Mouse (Mus musculus): ENCODE data around the gene Vwa5b1. TPM values are rescaled to one million over a fixed set of nuclear protein-coding genes. Genes with fewer than 3 reads are reported as not detected.

Gene Vwa5b1
- polyA plus RNA-seq, 1 experiment from 2014 or later: 0.79 TPM

GRCm38 (mm10) chr4:138555531-138555930 is 80.2 kb downstream of the Vwa5b1 start:
- Histone ChIP-seq H3K36me3 (ENCODE audit: control insufficient read depth, insufficient read depth) (no peaks in the 10 kb centered on the region), H3K27ac (ENCODE audit: low read length) (no peak overlapping the region), H3K4me2 (ENCODE audit: low read length) (peak overlapping the region; percentile 55), H3K9ac (replicated peaks; ENCODE audit: low read depth, low read length) (peak overlapping the region; percentile 45), H3K9me3 (ENCODE audit: control insufficient read depth, low read length) (no peaks in the 10 kb centered on the region), H3K4me3 (replicated peaks; ENCODE audit: low read length) (peak overlapping the region; percentile 31), H3K27me3 (replicated peaks; ENCODE audit: control insufficient read depth, insufficient read depth, low read length) (peaks cover 14% of the 10 kb centered on the region), H3K4me1 (replicated peaks; ENCODE audit: control insufficient read depth, insufficient read depth, low read length) (peaks cover 30% of the 10 kb centered on the region)
- peak; percentile 62 for ATAC-seq
- WGBS: under 1% methylated on average over 19 of the region's 19 CpGs

GRCm38 (mm10) chr4:138554934-138555333 is 80.8 kb downstream of the Vwa5b1 start:
- peaks cover 14% of the 10 kb centered on the region for H3K27me3 ChIP-seq (replicated peaks; ENCODE audit: control insufficient read depth, insufficient read depth, low read length)
- under 1% methylated on average over 14 of the region's 14 CpGs for WGBS
- peak overlapping the region; percentile 55 for H3K4me2 ChIP-seq (ENCODE audit: low read length)
- H3K27ac ChIP-seq (ENCODE audit: low read length): no peak overlapping the region
- no peak overlapping the region for H3K9ac ChIP-seq (replicated peaks; ENCODE audit: low read depth, low read length)
- H3K36me3 ChIP-seq (ENCODE audit: control insufficient read depth, insufficient read depth): no peaks in the 10 kb centered on the region
- ATAC-seq: 0 out of 2 replicates have a peak, but pooled peaks have one; percentile 21
- H3K9me3 ChIP-seq (ENCODE audit: control insufficient read depth, low read length): no peaks in the 10 kb centered on the region
- peaks cover 30% of the 10 kb centered on the region for H3K4me1 ChIP-seq (replicated peaks; ENCODE audit: control insufficient read depth, insufficient read depth, low read length)
- H3K4me3 ChIP-seq (replicated peaks; ENCODE audit: low read length): no peak overlapping the region; the same call in 1 of the 2 replicates

- 2% methylated on average over 3 of the region's 3 CpGs for WGBS
- Histone ChIP-seq H3K27ac (ENCODE audit: low read length) (no peak overlapping the region), H3K36me3 (ENCODE audit: control insufficient read depth, insufficient read depth) (no peaks in the 10 kb centered on the region), H3K4me3 (replicated peaks; ENCODE audit: low read length) (no peak overlapping the region), H3K9me3 (ENCODE audit: control insufficient read depth, low read length) (no peaks in the 10 kb centered on the region), H3K4me1 (replicated peaks; ENCODE audit: control insufficient read depth, insufficient read depth, low read length) (peaks cover 30% of the 10 kb centered on the region), H3K4me2 (ENCODE audit: low read length) (no peak overlapping the region), H3K27me3 (replicated peaks; ENCODE audit: control insufficient read depth, insufficient read depth, low read length) (peaks cover 14% of the 10 kb centered on the region), H3K9ac (replicated peaks; ENCODE audit: low read depth, low read length) (no peak overlapping the region)
- ATAC-seq: no peak
Measured at GRCm38 (mm10) chr4:138554302-138554701, 81.4 kb downstream of the Vwa5b1 start.

- Histone ChIP-seq H3K27me3 (replicated peaks; ENCODE audit: control insufficient read depth, insufficient read depth, low read length) (peaks cover 14% of the 10 kb centered on the region), H3K4me2 (ENCODE audit: low read length) (no peak overlapping the region), H3K4me1 (replicated peaks; ENCODE audit: control insufficient read depth, insufficient read depth, low read length) (peaks cover 30% of the 10 kb centered on the region), H3K4me3 (replicated peaks; ENCODE audit: low read length) (no peak overlapping the region), H3K27ac (ENCODE audit: low read length) (0 out of 2 replicates have a peak overlapping the region, but pooled peaks have one; percentile 10), H3K36me3 (ENCODE audit: control insufficient read depth, insufficient read depth) (no peaks in the 10 kb centered on the region), H3K9ac (replicated peaks; ENCODE audit: low read depth, low read length) (no peak overlapping the region), H3K9me3 (ENCODE audit: control insufficient read depth, low read length) (no peaks in the 10 kb centered on the region)
- ATAC-seq: peak; percentile 37
- WGBS: 53% methylated on average over 8 of the region's 8 CpGs
Measured at GRCm38 (mm10) chr4:138553516-138553933, 82.2 kb downstream of the Vwa5b1 start.

GRCm38 (mm10) chr4:138553116-138553515 is 82.6 kb downstream of the Vwa5b1 start:
- 25% methylated on average over 1 of the region's 1 CpGs for WGBS

GRCm38 (mm10) chr4:138551601-138552000 is 84.1 kb downstream of the Vwa5b1 start:
- Histone ChIP-seq H3K36me3 (ENCODE audit: control insufficient read depth, insufficient read depth) (no peaks in the 10 kb centered on the region), H3K4me2 (ENCODE audit: low read length) (no peak overlapping the region), H3K4me3 (replicated peaks; ENCODE audit: low read length) (no peak overlapping the region), H3K27ac (ENCODE audit: low read length) (no peak overlapping the region), H3K4me1 (replicated peaks; ENCODE audit: control insufficient read depth, insufficient read depth, low read length) (peaks cover 39% of the 10 kb centered on the region), H3K9ac (replicated peaks; ENCODE audit: low read depth, low read length) (no peak overlapping the region), H3K9me3 (ENCODE audit: control insufficient read depth, low read length) (no peaks in the 10 kb centered on the region), H3K27me3 (replicated peaks; ENCODE audit: control insufficient read depth, insufficient read depth, low read length) (peaks cover 8% of the 10 kb centered on the region)
- 88% methylated on average over 5 of the region's 5 CpGs for WGBS
- ATAC-seq: no peak

More at GRCm38 (mm10) chr4:138553116-138553515, 82.6 kb downstream of the Vwa5b1 start:
- peak; percentile 68 for ATAC-seq
- H3K4me1 ChIP-seq (replicated peaks; ENCODE audit: control insufficient read depth, insufficient read depth, low read length): peaks cover 34% of the 10 kb centered on the region
- H3K36me3 ChIP-seq (ENCODE audit: control insufficient read depth, insufficient read depth): no peaks in the 10 kb centered on the region
- no peak overlapping the region for H3K4me3 ChIP-seq (replicated peaks; ENCODE audit: low read length)
- H3K4me2 ChIP-seq (ENCODE audit: low read length): no peak overlapping the region
- H3K27me3 ChIP-seq (replicated peaks; ENCODE audit: control insufficient read depth, insufficient read depth, low read length): peaks cover 14% of the 10 kb centered on the region
- no peaks in the 10 kb centered on the region for H3K9me3 ChIP-seq (ENCODE audit: control insufficient read depth, low read length)
- no peak overlapping the region for H3K9ac ChIP-seq (replicated peaks; ENCODE audit: low read depth, low read length)
- 0 out of 2 replicates have a peak overlapping the region, but pooled peaks have one; percentile 10 for H3K27ac ChIP-seq (ENCODE audit: low read length)

GRCm38 (mm10) chr4:138550557-138550956 is 85.1 kb downstream of the Vwa5b1 start:
- Histone ChIP-seq H3K27ac (ENCODE audit: low read length) (no peak overlapping the region), H3K9me3 (ENCODE audit: control insufficient read depth, low read length) (no peaks in the 10 kb centered on the region), H3K4me1 (replicated peaks; ENCODE audit: control insufficient read depth, insufficient read depth, low read length) (peaks cover 35% of the 10 kb centered on the region), H3K4me2 (ENCODE audit: low read length) (no peak overlapping the region), H3K27me3 (replicated peaks; ENCODE audit: control insufficient read depth, insufficient read depth, low read length) (0 out of 2 replicates have a peak, but pooled peaks cover 2% of the 10 kb centered on the region), H3K4me3 (replicated peaks; ENCODE audit: low read length) (no peak overlapping the region), H3K9ac (replicated peaks; ENCODE audit: low read depth, low read length) (no peak overlapping the region), H3K36me3 (ENCODE audit: control insufficient read depth, insufficient read depth) (no peaks in the 10 kb centered on the region)
- no peak for ATAC-seq
- WGBS: 68% methylated on average over 5 of the region's 5 CpGs

GRCm38 (mm10) chr4:138548960-138549359 is 86.7 kb downstream of the Vwa5b1 start:
- Histone ChIP-seq H3K4me1 (replicated peaks; ENCODE audit: control insufficient read depth, insufficient read depth, low read length) (peaks cover 19% of the 10 kb centered on the region), H3K27ac (ENCODE audit: low read length) (no peak overlapping the region), H3K4me2 (ENCODE audit: low read length) (no peak overlapping the region), H3K27me3 (replicated peaks; ENCODE audit: control insufficient read depth, insufficient read depth, low read length) (no peaks in the 10 kb centered on the region; the same call in 1 of the 2 replicates), H3K36me3 (ENCODE audit: control insufficient read depth, insufficient read depth) (no peaks in the 10 kb centered on the region), H3K4me3 (replicated peaks; ENCODE audit: low read length) (no peak overlapping the region), H3K9me3 (ENCODE audit: control insufficient read depth, low read length) (no peaks in the 10 kb centered on the region), H3K9ac (replicated peaks; ENCODE audit: low read depth, low read length) (no peak overlapping the region)
- ATAC-seq: no peak
- 54% methylated on average over 4 of the region's 4 CpGs for WGBS

GRCm38 (mm10) chr4:138548124-138548561 is 87.5 kb downstream of the Vwa5b1 start:
- H3K27me3 ChIP-seq (replicated peaks; ENCODE audit: control insufficient read depth, insufficient read depth, low read length): no peaks in the 10 kb centered on the region; the same call in 1 of the 2 replicates
- H3K4me3 ChIP-seq (replicated peaks; ENCODE audit: low read length): no peak overlapping the region
- peaks cover 18% of the 10 kb centered on the region for H3K4me1 ChIP-seq (replicated peaks; ENCODE audit: control insufficient read depth, insufficient read depth, low read length)
- no peaks in the 10 kb centered on the region for H3K9me3 ChIP-seq (ENCODE audit: control insufficient read depth, low read length)
- no peak overlapping the region for H3K4me2 ChIP-seq (ENCODE audit: low read length)
- 9% methylated on average over 10 of the region's 10 CpGs for WGBS
- H3K27ac ChIP-seq (ENCODE audit: low read length): no peak overlapping the region
- H3K9ac ChIP-seq (replicated peaks; ENCODE audit: low read depth, low read length): no peak overlapping the region
- H3K36me3 ChIP-seq (ENCODE audit: control insufficient read depth, insufficient read depth): no peaks in the 10 kb centered on the region
- peak; percentile 13; the same call in 1 of the 2 replicates for ATAC-seq
